Mouse (Mus musculus) heart, embryonic 12.5 days (tissue): ENCODE results near the gene Zfp938. TPM values are rescaled to one million over a fixed set of nuclear protein-coding genes. Genes with fewer than 3 reads are reported as not detected.
A peak's percentile ranks its signal among the peaks of the same experiment; 100 is the strongest.

Source experiments
- ATAC-seq: fragments of 200-750 bp; cut with Nextera tagmentation; 2 replicates; pipeline ENCODE4 v1.8.0; 2017; ENCODE audit warnings: moderate TSS enrichment, moderate library complexity; ENCODE audit not compliant: insufficient number of reproducible peaks, low FRiP score
- H3K27ac ChIP-seq: fragments of 300-500 bp; sonication (generic); 2 replicates; pipeline ENCODE4 v1.5.1; 2016; ENCODE audit warnings: mild to moderate bottlenecking, moderate library complexity; ENCODE audit not compliant: poor library complexity, severe bottlenecking
- H3K27me3 ChIP-seq: fragments of 300-500 bp; sonication (generic); replicated peaks from 2 replicates; pipeline ENCODE4 v1.6.1; 2016; ENCODE audit warnings: mild to moderate bottlenecking, moderate library complexity
- H3K36me3 ChIP-seq: fragments of 300-500 bp; sonication (generic); 2 replicates; pipeline ENCODE4 v1.6.1; 2016; ENCODE audit warnings: mild to moderate bottlenecking, moderate library complexity
- H3K4me1 ChIP-seq: fragments of 300-500 bp; sonication (generic); replicated peaks from 2 replicates; pipeline ENCODE4 v1.6.1; 2016; ENCODE audit warnings: mild to moderate bottlenecking
- H3K4me2 ChIP-seq: fragments of 300-500 bp; sonication (generic); 2 replicates; pipeline ENCODE4 v1.6.1; 2016; ENCODE audit warnings: mild to moderate bottlenecking, moderate library complexity
- H3K4me3 ChIP-seq: fragments of 300-500 bp; sonication (generic); 2 replicates; pipeline ENCODE4 v1.5.1; 2016; ENCODE audit warnings: mild to moderate bottlenecking
- H3K9ac ChIP-seq: fragments of 300-500 bp; sonication (generic); 2 replicates; pipeline ENCODE4 v1.6.1; 2016; ENCODE audit warnings: mild to moderate bottlenecking, moderate library complexity
- H3K9me3 ChIP-seq: fragments of 300-500 bp; sonication (generic); replicated peaks from 2 replicates; pipeline ENCODE4 v1.6.1; 2016; ENCODE audit warnings: mild to moderate bottlenecking, moderate library complexity
- WGBS: fragments of 180-500 bp; shearing (Covaris S2); methylation state at CpG from one replicate; pipeline ENCODE4 v1.1.7; 2016; 5-methylcytosine and 5-hydroxymethylcytosine counted together
- polyA plus RNA-seq: library from polyadenylated mRNA; unstranded; fragments of >200 nt; fragmentation: Nextera tagmentation; extraction: Ambion mirVana; gene quantifications from 2 replicates; pipeline ENCODE4 v1.2.1, GENCODE M21; 2016

The Zfp938 gene
- polyA plus RNA-seq: 10.3 and 11.8 TPM in 2 replicates

DNA sequence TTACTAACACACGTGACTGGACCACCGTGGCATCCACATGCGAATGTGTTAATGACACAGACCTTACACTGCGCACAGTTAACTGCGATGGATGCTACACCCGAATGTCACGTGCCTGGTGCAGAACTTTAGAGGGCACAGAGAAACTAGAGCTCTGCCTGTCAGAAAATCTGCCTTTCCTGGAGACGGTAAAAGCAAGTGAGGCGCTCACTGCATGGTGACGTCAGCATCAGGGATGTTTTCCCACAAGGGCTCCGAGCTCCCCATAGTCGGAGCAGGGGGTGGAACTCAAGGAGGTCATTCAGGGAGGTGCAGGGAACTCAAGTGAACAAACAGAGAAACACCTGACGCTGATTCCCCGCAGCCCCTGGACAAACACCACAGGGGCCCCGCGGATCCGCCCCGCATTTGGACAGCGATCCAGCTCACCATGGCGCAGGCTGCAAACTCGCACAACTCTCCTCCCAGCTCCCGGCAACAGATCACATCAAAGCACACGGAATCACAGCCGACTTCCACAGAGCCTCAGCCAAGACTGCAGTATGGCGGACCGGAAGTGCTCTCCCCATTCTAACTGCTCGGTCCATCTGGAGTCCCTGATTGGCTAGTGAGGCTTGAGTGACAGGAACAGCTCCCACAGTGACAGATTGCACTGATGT is at the start of gene Zfp938:
Gene Zfp938, minus strand, starts transcription at position 539 of the 659 bp plus-strand sequence.
- peak; percentile 98 for ATAC-seq
- H3K27ac ChIP-seq: peak within 1 kb of the TSS; percentile 82
- peak within 1 kb of the TSS; percentile 95 for H3K4me3 ChIP-seq
- peaks cover 15% of the 10 kb centered on the region for H3K36me3 ChIP-seq
- peaks cover 3% of the 10 kb centered on the region for H3K4me1 ChIP-seq
- 4% methylated on average over 27 of the region's 27 CpGs for WGBS
- peaks cover 14% of the 10 kb centered on the region for H3K9me3 ChIP-seq
- H3K4me2 ChIP-seq: peak within 1 kb of the TSS; percentile 79
- H3K27me3 ChIP-seq: no peaks in the 10 kb centered on the region
- peak within 1 kb of the TSS; percentile 93 for H3K9ac ChIP-seq

DNA sequence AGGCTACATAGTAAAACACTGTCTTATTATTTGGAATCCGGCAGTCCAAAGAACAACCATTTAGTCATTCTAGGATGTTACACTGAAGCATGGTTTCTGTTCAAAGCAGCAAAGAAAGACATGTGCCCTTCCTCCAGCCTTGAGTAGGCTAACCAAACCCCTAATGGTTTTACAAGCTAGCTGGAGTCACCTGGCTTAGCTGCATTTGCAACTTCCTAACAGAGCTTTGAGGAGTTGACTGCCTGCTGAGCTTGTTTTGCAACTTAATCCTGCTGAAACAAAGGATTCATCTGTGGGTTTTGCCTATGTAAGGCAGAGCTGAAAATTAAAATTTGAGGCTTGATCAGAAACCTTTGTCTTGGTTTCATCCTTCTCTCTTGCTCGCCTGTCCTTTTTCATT is 16.3 kb upstream of the Zfp938 start:
- Histone ChIP-seq H3K27me3 (no peaks in the 10 kb centered on the region), H3K36me3 (no peaks in the 10 kb centered on the region), H3K9ac (no peak overlapping the region), H3K27ac (no peak overlapping the region), H3K4me1 (no peaks in the 10 kb centered on the region), H3K4me2 (no peak overlapping the region), H3K4me3 (no peak overlapping the region), H3K9me3 (peaks cover 21% of the 10 kb centered on the region)
- no peak for ATAC-seq
- WGBS: 70% methylated on average over 2 of the region's 2 CpGs

DNA sequence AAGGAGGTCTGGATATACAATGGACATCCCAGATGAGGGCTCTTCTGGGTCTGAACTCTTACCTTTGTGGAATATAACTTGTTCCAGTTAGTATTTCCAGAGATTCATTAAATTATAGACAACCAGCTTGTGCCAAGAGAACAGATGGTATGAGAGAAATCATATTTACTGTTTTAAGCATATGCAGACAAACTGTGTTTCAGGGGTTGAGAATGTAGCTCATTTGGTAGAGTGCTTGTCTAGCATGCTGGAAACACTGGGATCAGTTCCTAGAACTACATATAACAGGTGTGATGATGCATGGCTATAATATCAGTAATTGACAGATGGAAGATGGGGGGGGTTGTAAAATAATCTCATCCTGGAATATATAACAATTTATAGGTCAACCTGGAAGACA is 3.9 kb upstream of the Zfp938 start:
- Histone ChIP-seq H3K4me2 (no peak overlapping the region), H3K27ac (no peak overlapping the region), H3K9me3 (no peaks in the 10 kb centered on the region), H3K27me3 (no peaks in the 10 kb centered on the region), H3K9ac (no peak overlapping the region), H3K4me1 (peaks cover 3% of the 10 kb centered on the region), H3K36me3 (no peaks in the 10 kb centered on the region), H3K4me3 (no peak overlapping the region)
- ATAC-seq: no peak

DNA sequence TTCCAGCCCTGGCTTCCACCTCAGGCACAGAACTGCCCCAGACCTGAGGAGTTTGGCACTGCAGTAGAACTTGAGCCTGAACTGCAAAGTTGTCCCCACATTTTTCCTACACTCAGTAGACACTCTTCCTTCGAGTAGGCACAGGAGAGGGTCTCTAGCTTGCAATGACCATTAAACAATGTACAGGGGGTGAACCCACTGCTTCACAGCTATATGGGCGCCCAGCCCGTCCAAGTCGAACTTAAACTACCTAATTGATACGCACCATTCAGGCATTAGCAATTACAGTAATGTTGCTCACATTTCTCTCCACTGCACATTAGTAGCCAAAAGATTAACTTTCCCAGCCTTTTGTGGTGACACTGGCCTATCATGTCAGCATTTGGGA is 315 bp upstream of the Zfp938 start:
- Histone ChIP-seq H3K27me3 (no peaks in the 10 kb centered on the region), H3K4me3 (peak overlapping the region; percentile 95), H3K9ac (no peak overlapping the region; the same call in 1 of the 2 replicates), H3K4me1 (peaks cover 3% of the 10 kb centered on the region), H3K36me3 (peaks cover 10% of the 10 kb centered on the region), H3K9me3 (peaks cover 14% of the 10 kb centered on the region), H3K4me2 (peak overlapping the region; percentile 79), H3K27ac (no peak overlapping the region)
- no peak for ATAC-seq
- WGBS: 71% methylated on average over 5 of the region's 5 CpGs

DNA sequence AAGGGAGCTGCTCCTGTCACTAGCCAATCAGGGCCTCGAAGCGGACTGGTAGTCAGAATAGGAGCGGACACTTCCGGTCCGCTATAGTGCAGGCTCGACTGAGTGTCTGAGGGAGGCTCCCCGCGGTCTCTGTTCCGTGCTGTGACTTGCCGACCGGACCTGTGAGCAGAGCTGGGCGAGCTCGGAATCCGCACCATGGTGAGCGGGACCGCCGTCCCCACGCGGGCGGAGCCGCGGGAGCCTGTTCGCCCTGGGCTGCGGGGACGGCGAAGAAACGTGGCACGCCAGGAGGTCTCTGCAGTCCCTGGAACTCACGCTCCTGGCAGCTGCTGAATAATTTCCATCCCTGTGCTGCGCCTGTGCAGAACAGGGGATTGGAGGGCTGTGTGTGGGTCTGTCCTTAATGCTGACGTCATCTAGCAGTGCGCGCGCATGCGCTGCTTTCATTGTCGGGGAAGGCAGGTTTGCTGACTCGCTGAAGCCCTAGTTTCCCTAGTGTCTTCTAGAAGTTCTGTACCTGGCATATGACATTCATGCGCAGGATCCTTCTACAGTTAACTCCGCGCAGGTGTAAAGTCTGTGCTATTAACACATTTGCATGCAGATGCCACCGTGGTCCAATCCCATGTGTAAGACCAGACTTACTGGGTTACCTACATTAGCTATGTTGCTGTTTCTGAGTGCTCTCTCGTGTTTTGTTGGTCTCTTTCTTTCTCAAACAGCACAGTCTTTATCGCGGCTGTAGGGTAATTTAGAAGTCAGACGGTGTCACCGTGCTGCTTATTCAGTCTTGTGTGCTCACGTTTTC is 62.6 kb downstream of the Zfp938 start:
- H3K4me1 ChIP-seq: 0 out of 2 replicates have a peak, but pooled peaks cover 3% of the 10 kb centered on the region
- peak; percentile 97 for ATAC-seq
- peak overlapping the region; percentile 74 for H3K9ac ChIP-seq
- peak overlapping the region; percentile 58 for H3K4me3 ChIP-seq
- no peaks in the 10 kb centered on the region for H3K36me3 ChIP-seq
- H3K27me3 ChIP-seq: no peaks in the 10 kb centered on the region
- H3K9me3 ChIP-seq: peaks cover 4% of the 10 kb centered on the region; the same call in 1 of the 2 replicates
- H3K27ac ChIP-seq: peak overlapping the region; percentile 84
- H3K4me2 ChIP-seq: peak overlapping the region; percentile 68
- WGBS: 5% methylated on average over 47 of the region's 47 CpGs

Other genes with a start within 250 kb of the Zfp938 start
- gene Zfp873, start 193.2 kb downstream of the Zfp938 start, polyA plus RNA-seq: 9.8 TPM in 2 replicates
- gene BC024063, start 157.9 kb downstream of the Zfp938 start, polyA plus RNA-seq: 2.7 and 3.0 TPM in 2 replicates
- 4.4 and 4.5 TPM in 2 replicates for gene AU041133, start 113.3 kb downstream of the Zfp938 start, polyA plus RNA-seq
- gene 4932415D10Rik, start 75.3 kb upstream of the Zfp938 start, polyA plus RNA-seq: not detected in 2 replicates
- gene Gm4924, start 113.0 kb upstream of the Zfp938 start, polyA plus RNA-seq: 7.3 and 7.7 TPM in 2 replicates